ENCODE assay signal across 24 mouse cellular contexts in genomic region chr19:47130551-47131125, GRCm38 (mm10). TPM values are rescaled to one million over a fixed set of nuclear protein-coding genes. Genes with fewer than 3 reads are reported as not detected.
DNase-seq lines count a peak whose midpoint lies in the region; TF ChIP-seq lines count a peak whose summit lies in the region.
"Had no signal": no experiment of that assay in that cellular context is flagged by ENCODE, and none has a peak within 500 bp of the region (broad histone marks: within the 10 kb centered on the region; RNA-seq: fewer than 3 reads in every experiment).

No protein-coding gene starts in this region.

- TF ChIP-seq CTCF in E14TG2a.4 (conservative IDR thresholded peaks at IDR 0.05; ENCODE audit: low read length): no peak

- H3K9me3 ChIP-seq in E14TG2a.4 (ENCODE audit: low read length) (no peaks in the 10 kb centered on the region), ES-E14 (ENCODE audit: control insufficient read depth, insufficient read depth, low read depth, low read length) (no peaks in the 10 kb centered on the region)
- H3K9me3 ChIP-seq: forebrain, embryonic 10.5 days; forebrain, embryonic 13.5 days; heart, embryonic 12.5 days; heart, embryonic 15.5 days had no signal

- H3K4me1 ChIP-seq in E14TG2a.4 (replicated peaks; ENCODE audit: low read depth, low read length) (peaks cover 77% of the 10 kb centered on the region), ES-E14 (ENCODE audit: control insufficient read depth in 2 of 2, insufficient read depth in 2 of 2, low read length in 2 of 2, poor library complexity in 1 of 2) (peaks cover 0 to 7% of the 10 kb centered on the region in 2 experiments; a peak in 1 of 4 replicates)
- H3K4me1 ChIP-seq: forebrain, embryonic 10.5 days; forebrain, embryonic 13.5 days; heart, embryonic 12.5 days; heart, embryonic 15.5 days had no signal

- H3K27ac ChIP-seq in ES-E14 (ENCODE audit: insufficient read depth, low read depth, low read length, poor library complexity, severe bottlenecking): peak overlapping the region; percentile 5; the same call in 1 of the 2 replicates
- H3K27ac ChIP-seq: forebrain, embryonic 10.5 days; forebrain, embryonic 13.5 days; gastrocnemius, adult 2 months; heart, embryonic 15.5 days; hindbrain, embryonic 14.5 days; hindbrain, postnatal 0 days had no signal

- peak; percentile 39 to 44 for DNase-seq in adrenal gland, postnatal 36 days
- DNase-seq in adrenal gland, postnatal 25 days: no peak
- peak; percentile 42 to 49 for DNase-seq in spleen, adult 18-20 months
- no peak for DNase-seq in spleen, postnatal 4 days (ENCODE audit: low spot score in 2 of 2)
- no peak for DNase-seq in ES-E14 (ENCODE audit: low read depth, low spot score)
- no peak for DNase-seq in lung, postnatal 25 days (ENCODE audit: low spot score)
- DNase-seq in testis, postnatal 10 days (ENCODE audit: low spot score): no peak
- DNase-seq: adrenal gland, adult 8-10 months; cerebellum, adult 18-20 months; cerebellum, adult 9-10 months; cerebellum, postnatal 14 days; gastrocnemius, adult 2 months; gastrocnemius, postnatal 14 days; heart, adult 18-20 months; heart, postnatal 10 days; heart, postnatal 4 days had no signal

- H3K36me3 ChIP-seq in E14TG2a.4 (ENCODE audit: insufficient read depth, low read length) (peaks cover 92% of the 10 kb centered on the region), ES-E14 (ENCODE audit: control insufficient read depth, insufficient read depth, low read length, poor library complexity, severe bottlenecking) (peaks cover 57% of the 10 kb centered on the region)

- H3K9ac ChIP-seq in ES-E14 (ENCODE audit: insufficient read depth, low read depth, low read length, poor library complexity, severe bottlenecking): peak overlapping the region; percentile 44; the same call in 1 of the 2 replicates
- H3K9ac ChIP-seq: forebrain, embryonic 13.5 days; heart, embryonic 12.5 days; heart, embryonic 15.5 days; hindbrain, embryonic 14.5 days had no signal

- H3K4me3 ChIP-seq in E14TG2a.4 (replicated peaks; ENCODE audit: low read length) (peak overlapping the region; percentile 63), ES-E14 (ENCODE audit: insufficient read depth in 1 of 2, low read depth in 1 of 2, low read length in 2 of 2, poor library complexity in 1 of 2, severe bottlenecking in 1 of 2) (peak overlapping the region; percentile 26 to 35; a peak in 2 of 4 replicates)
- H3K4me3 ChIP-seq: forebrain, embryonic 10.5 days; forebrain, embryonic 13.5 days; gastrocnemius, adult 2 months; heart, embryonic 12.5 days; heart, embryonic 15.5 days had no signal

- in situ Hi-C loops in ES-E14 (cut with MboI; ENCODE audit: low sequenced_read_pairs in 2 of 2, unreplicated experiment in 2 of 2): no loop called here

- H3K27me3 ChIP-seq in E14TG2a.4 (ENCODE audit: insufficient read depth, low read length): 0 out of 2 replicates have a peak, but pooled peaks cover 5% of the 10 kb centered on the region
- H3K27me3 ChIP-seq: forebrain, embryonic 13.5 days; heart, embryonic 12.5 days; heart, embryonic 15.5 days had no signal

TF ChIP-seq in ES-E14, 5 proteins besides CTCF, POLR2A, EP300 and RAD21:
- TF ChIP-seq HCFC1 (IDR thresholded peaks at IDR 0.05; ENCODE audit: borderline replicate concordance, insufficient read depth, low read length) (no peak), ZNF384 (IDR thresholded peaks at IDR 0.05; ENCODE audit: low read depth, low read length) (no peak)

RNA-seq across cellular contexts. Expression of gene Calhm2, which starts 7.5 kb away (rescaled TPM):
- total RNA-seq in adrenal gland, postnatal 36 days (2021): 1 to 10 TPM; 3.6 to 4.4 TPM
- total RNA-seq in adrenal gland, postnatal 25 days (2021): 5.5 TPM in 2 replicates
- 3.2 and 5.5 TPM in 2 replicates for total RNA-seq in ES-E14 (2012; rRNA removed)

RNA-seq across cellular contexts. Expression of gene Calhm1, which starts 13.4 kb away (rescaled TPM):
- total RNA-seq in adrenal gland, postnatal 36 days (2021): not detected
- total RNA-seq in adrenal gland, postnatal 25 days (2021): not detected in 2 replicates
- total RNA-seq in ES-E14 (2012; rRNA removed): not detected in 2 replicates
- total RNA-seq: adrenal gland, adult 8-10 months; gastrocnemius, adult 2 months; gastrocnemius, postnatal 14 days; gastrocnemius, postnatal 4 days; heart, adult 18-20 months; heart, postnatal 10 days; heart, postnatal 4 days; hindbrain, postnatal 0 days had no signal

RNA-seq across cellular contexts. Expression of gene Calhm3, which starts 26.9 kb away (rescaled TPM):
- not detected for total RNA-seq in adrenal gland, postnatal 36 days (2021)
- not detected in 2 replicates for total RNA-seq in adrenal gland, postnatal 25 days (2021)
- 2.8 and 3.8 TPM in 2 replicates for total RNA-seq in ES-E14 (2012; rRNA removed)
- total RNA-seq: adrenal gland, adult 8-10 months; gastrocnemius, adult 2 months; gastrocnemius, postnatal 14 days; gastrocnemius, postnatal 4 days; heart, adult 18-20 months; heart, postnatal 10 days; heart, postnatal 4 days; hindbrain, postnatal 0 days had no signal

RNA-seq across cellular contexts. Expression of gene Pdcd11, which starts 40.1 kb away (rescaled TPM):
- total RNA-seq in adrenal gland, postnatal 36 days (2021): 10 to 100 TPM; 22.1 to 27.9 TPM
- total RNA-seq in adrenal gland, postnatal 25 days (2021): 26.0 and 26.8 TPM in 2 replicates
- 117 and 129 TPM in 2 replicates for total RNA-seq in ES-E14 (2012; rRNA removed)

RNA-seq across cellular contexts. Expression of gene Usmg5, which starts 40.2 kb away (rescaled TPM):
- 100 to 1,000 TPM; 712 to 723 TPM for total RNA-seq in adrenal gland, postnatal 36 days (2021)
- total RNA-seq in adrenal gland, postnatal 25 days (2021): 518 and 539 TPM in 2 replicates
- 236 and 385 TPM in 2 replicates for total RNA-seq in ES-E14 (2012; rRNA removed)

Comparison
In these comparisons a context has a peak if more than half of its experiments do, and no peak if none do; other contexts are left out.
1. DNase-seq: peak in adrenal gland, postnatal 36 days (2 of 2) and spleen, adult 18-20 months (2 of 2); none in adrenal gland, postnatal 25 days (single experiment), spleen, postnatal 4 days (0 of 2), ES-E14 (single experiment), lung, postnatal 25 days (single experiment) and testis, postnatal 10 days (single experiment).